Mouse (Mus musculus) hindbrain, embryonic 15.5 days (tissue): ENCODE data around the gene Arf3. TPM values are rescaled to one million over a fixed set of nuclear protein-coding genes. Genes with fewer than 3 reads are reported as not detected.

Experiments
- ATAC-seq: fragments of 200-750 bp; cut with Nextera tagmentation; 2 replicates; pipeline ENCODE4 v1.8.0; 2017; ENCODE audit warnings: low read depth, moderate number of reproducible peaks, moderate TSS enrichment; ENCODE audit not compliant: low FRiP score
- H3K27ac ChIP-seq: fragments of 300-500 bp; sonication (generic); replicated peaks from 2 replicates; pipeline ENCODE4 v1.5.1; 2015; ENCODE audit warnings: mild to moderate bottlenecking, inconsistent platforms
- H3K27me3 ChIP-seq: fragments of 300-500 bp; sonication (generic); 2 replicates; pipeline ENCODE4 v1.6.1; 2015; ENCODE audit warnings: control low read depth, inconsistent platforms
- H3K36me3 ChIP-seq: fragments of 300-500 bp; sonication (generic); 2 replicates; pipeline ENCODE4 v1.6.1; 2015; ENCODE audit warnings: control low read depth, inconsistent platforms
- H3K4me1 ChIP-seq: fragments of 300-500 bp; sonication (generic); replicated peaks from 2 replicates; pipeline ENCODE4 v1.6.1; 2015; ENCODE audit warnings: control low read depth, inconsistent platforms
- H3K4me2 ChIP-seq: fragments of 300-500 bp; sonication (generic); 2 replicates; pipeline ENCODE4 v1.6.1; 2015; ENCODE audit warnings: moderate library complexity, mild to moderate bottlenecking, inconsistent platforms
- H3K4me3 ChIP-seq: fragments of 300-500 bp; sonication (generic); 2 replicates; pipeline ENCODE4 v1.5.1; 2015; ENCODE audit warnings: mild to moderate bottlenecking, inconsistent platforms
- H3K9ac ChIP-seq: fragments of 300-500 bp; sonication (generic); 2 replicates; pipeline ENCODE4 v1.6.1; 2015; ENCODE audit warnings: inconsistent platforms
- H3K9me3 ChIP-seq: fragments of 300-500 bp; sonication (generic); 2 replicates; pipeline ENCODE4 v1.6.1; 2016; ENCODE audit warnings: control low read depth, inconsistent platforms
- WGBS: fragments of 180-500 bp; shearing (Covaris S2); methylation state at CpG from one replicate; pipeline ENCODE4 v1.1.7; 2015; 5-methylcytosine and 5-hydroxymethylcytosine counted together
- polyA plus RNA-seq: library from polyadenylated mRNA; unstranded; fragments of >200 nt; fragmentation: Nextera tagmentation; extraction: Ambion mirVana; gene quantifications from 2 replicates; pipeline ENCODE4 v1.2.1, GENCODE M21; 2015

Gene Arf3
- polyA plus RNA-seq, 1 experiment from 2014 or later = 107 TPM

DNA sequence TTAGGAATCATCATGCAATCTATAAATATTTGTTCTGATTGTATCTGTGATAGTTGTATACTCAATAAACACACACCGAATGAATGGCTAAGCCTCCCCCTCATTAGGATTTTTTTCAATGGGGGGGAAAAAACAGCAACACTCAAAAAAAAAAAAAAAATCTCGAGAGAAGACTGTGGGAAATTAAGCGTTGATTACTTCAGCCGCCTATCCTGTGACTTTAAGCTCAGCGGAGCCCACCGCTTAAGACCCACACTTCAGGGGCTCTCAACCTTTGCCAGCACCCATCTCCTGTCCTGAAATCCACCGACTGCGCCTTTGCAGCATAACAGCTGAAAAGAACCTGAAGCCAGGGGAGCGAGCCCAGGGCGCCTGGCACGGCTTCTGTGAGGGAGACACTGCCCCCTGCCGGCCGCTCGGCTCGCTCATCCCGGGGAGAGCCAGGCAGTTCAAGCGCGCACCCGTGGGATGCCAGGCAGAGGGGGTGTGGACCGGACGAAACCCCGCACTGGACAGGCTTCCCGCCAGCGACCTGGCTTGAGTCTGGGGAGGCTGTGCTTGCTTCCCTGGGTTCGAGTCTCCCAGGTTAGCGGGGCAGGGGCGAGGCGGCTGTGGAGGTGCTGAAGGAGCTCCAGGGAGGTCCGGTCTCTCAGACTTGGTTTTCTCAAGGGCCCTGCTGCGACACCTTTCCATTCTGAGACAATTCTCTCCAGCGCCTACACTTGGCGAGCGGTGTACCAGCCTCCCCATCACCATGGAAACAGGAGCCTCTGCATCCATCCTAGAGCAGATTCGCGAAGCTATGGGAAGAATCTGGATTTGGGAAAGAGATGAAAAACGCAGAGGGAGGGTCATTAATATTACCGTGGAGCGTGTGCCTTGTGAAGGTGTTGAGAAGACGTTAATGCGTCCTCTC, 63.6 kb downstream of the Arf3 start:
- WGBS = 4% methylated on average over 40 of the region's 40 CpGs
- no peaks in the 10 kb centered on the region for H3K9me3 ChIP-seq
- H3K27ac ChIP-seq = peak overlapping the region; percentile 87

DNA sequence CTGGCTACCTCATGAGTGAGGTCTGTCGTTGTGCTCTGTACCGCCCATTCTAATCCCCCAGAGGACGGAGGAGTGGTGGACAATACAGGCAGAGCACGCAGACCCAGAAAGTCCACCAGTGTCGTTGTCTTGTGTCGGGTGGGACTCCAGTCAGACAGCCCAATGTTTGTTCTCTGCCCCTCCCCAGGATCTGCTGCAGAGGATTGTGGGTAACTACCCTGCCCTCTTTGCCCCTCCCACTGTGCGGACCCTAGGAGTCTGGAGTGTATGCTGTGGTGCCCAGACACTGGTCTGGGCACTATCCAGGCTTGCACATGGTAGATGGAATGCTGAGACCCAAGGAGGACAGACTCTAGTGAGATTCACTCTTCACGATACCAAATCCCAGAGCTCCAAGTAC, 66.8 kb downstream of the Arf3 start:
- H3K27ac ChIP-seq = no peak overlapping the region
- peaks cover 9% of the 10 kb centered on the region for H3K27me3 ChIP-seq
- no peaks in the 10 kb centered on the region for H3K9me3 ChIP-seq
- no peak overlapping the region for H3K4me2 ChIP-seq
- ATAC-seq = no peak
- H3K4me3 ChIP-seq = no peak overlapping the region
- no peak overlapping the region for H3K9ac ChIP-seq
- peaks cover 25% of the 10 kb centered on the region for H3K4me1 ChIP-seq
- no peaks in the 10 kb centered on the region for H3K36me3 ChIP-seq
- WGBS = 45% methylated on average over 8 of the region's 8 CpGs

More for the DNA sequence above, 63.6 kb downstream of the Arf3 start:
- Histone ChIP-seq H3K9ac (peak overlapping the region; percentile 52), H3K27me3 (peaks cover 23% of the 10 kb centered on the region), H3K4me3 (peak overlapping the region; percentile 55), H3K36me3 (no peaks in the 10 kb centered on the region), H3K4me2 (peak overlapping the region; percentile 90), H3K4me1 (peaks cover 16% of the 10 kb centered on the region)
- ATAC-seq = peak; percentile 91

DNA sequence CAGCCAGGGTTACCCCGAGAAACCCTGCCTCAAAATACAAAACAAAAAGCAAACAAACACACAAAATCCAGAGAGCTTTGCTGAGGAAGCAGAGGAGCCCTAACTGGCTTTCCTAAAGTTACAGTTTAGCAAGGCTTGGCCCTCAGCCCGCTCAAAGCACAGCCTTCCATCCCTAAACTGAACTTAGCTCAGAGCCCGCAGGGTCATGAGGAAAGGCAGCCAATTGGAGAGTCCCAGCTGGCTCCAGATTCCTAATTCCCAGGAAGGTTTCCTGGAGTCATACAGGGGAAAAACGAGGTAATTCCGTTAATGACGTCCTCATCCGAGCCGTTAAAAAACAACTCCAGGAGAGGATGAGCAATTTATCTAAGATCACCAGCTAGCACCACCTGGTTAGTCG, 67.3 kb downstream of the Arf3 start:
- 56% methylated on average over 9 of the region's 9 CpGs for WGBS
- Histone ChIP-seq H3K36me3 (no peaks in the 10 kb centered on the region), H3K27ac (no peak overlapping the region), H3K4me3 (no peak overlapping the region), H3K27me3 (peaks cover 4% of the 10 kb centered on the region), H3K4me2 (no peak overlapping the region), H3K9ac (no peak overlapping the region), H3K9me3 (no peaks in the 10 kb centered on the region), H3K4me1 (peaks cover 30% of the 10 kb centered on the region)
- no peak for ATAC-seq

DNA sequence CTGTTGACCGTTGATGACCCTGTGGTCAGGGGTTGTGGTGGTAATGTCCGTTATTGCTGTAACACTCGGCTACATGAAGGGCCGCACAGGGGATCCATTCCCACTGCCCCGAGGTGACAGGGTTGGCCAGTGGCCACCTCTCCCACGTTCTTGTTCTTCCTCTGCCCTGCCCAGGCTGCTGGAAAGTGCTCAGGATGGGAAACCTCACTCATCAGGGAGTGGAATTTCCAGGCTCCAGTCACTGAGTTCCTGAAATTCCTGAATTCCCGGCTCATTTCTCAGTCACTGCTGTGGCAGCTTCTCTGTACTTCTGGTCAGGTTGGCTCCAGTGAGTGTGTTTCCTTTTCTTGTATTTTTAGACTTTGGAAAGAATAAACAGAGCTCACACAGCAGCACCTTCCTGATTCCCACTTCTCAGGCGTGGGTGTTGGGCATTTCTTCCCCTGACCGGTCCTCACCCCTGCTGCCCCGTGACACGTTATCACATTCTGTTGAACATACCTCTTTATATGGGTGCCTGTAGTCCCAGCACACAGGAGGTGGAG, 70.8 kb downstream of the Arf3 start:
- ATAC-seq = no peak
- Histone ChIP-seq H3K27ac (no peak overlapping the region), H3K4me2 (no peak overlapping the region), H3K9me3 (no peaks in the 10 kb centered on the region), H3K4me3 (no peak overlapping the region), H3K9ac (no peak overlapping the region), H3K4me1 (peaks cover 16% of the 10 kb centered on the region), H3K27me3 (no peaks in the 10 kb centered on the region), H3K36me3 (no peaks in the 10 kb centered on the region)
- 54% methylated on average over 11 of the region's 11 CpGs for WGBS

DNA sequence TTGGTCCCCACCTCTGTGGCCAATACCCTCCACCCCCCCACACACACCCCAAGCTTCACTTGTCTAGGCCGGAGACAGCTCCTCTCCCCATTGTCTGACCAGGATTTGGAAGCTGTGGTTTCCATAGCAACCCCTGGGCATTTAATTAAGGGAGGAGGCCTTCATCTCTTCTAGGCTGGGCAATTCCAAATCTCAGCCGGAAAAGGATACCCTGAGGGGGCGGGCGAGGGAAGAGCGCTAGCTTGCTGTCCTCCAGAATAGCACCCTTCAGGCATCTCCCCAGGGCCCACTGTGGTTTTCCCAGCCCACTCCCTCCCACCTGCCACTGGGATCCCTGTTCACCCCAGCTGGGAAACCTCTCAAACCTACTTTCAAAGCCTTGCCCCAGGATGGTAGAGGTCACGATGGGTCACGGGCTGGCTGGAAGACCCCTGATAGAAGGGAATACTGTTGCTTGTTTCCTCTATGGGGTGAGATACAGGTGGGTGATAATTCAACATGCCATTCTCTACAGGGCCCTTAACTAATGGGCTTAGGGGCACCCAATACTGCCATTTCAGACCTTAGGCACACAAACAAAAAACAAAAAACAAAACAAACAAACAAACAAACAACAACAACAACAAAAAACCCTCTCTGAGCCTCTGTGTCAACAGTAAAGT, 71.4 kb downstream of the Arf3 start:
- H3K4me3 ChIP-seq = no peak overlapping the region
- H3K9ac ChIP-seq = no peak overlapping the region
- peaks cover 16% of the 10 kb centered on the region for H3K4me1 ChIP-seq
- H3K4me2 ChIP-seq = peak overlapping the region; percentile 11
- no peaks in the 10 kb centered on the region for H3K27me3 ChIP-seq
- no peaks in the 10 kb centered on the region for H3K9me3 ChIP-seq
- ATAC-seq = peak; percentile 27; the same call in 1 of the 2 replicates
- H3K27ac ChIP-seq = no peak overlapping the region; the same call in 1 of the 2 replicates
- no peaks in the 10 kb centered on the region for H3K36me3 ChIP-seq
- whole genome bisulfite sequencing = 15% methylated on average over 7 of the region's 7 CpGs

DNA sequence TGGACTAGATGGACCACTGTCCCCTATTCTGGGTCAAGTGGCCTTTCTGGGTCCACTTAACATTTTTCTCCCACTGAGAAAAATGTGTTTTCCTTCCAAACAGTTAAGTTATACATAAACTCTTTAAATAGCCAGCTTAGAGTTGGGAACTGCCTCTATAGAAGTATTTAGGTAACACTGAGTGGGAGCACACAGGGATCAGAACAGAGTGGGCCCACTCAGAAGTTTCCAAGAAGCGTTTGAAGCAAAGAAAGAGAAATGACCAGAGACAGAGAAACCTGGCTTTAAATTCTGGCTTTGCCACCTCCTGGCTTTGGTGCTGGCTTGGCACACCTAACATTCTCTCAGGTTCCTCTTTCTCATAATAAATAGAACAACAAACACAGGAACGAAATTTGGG, 73.3 kb downstream of the Arf3 start:
- Histone ChIP-seq H3K4me1 (peaks cover 16% of the 10 kb centered on the region), H3K36me3 (no peaks in the 10 kb centered on the region), H3K27ac (no peak overlapping the region), H3K27me3 (no peaks in the 10 kb centered on the region), H3K4me2 (no peak overlapping the region), H3K9ac (no peak overlapping the region), H3K4me3 (no peak overlapping the region), H3K9me3 (no peaks in the 10 kb centered on the region)
- WGBS = 69% methylated on average over 2 of the region's 2 CpGs
- no peak for ATAC-seq

Other genes starting within 250 kb of the Arf3 start
- 108 TPM in 2 replicates for gene Kansl2, start 228.9 kb downstream of the Arf3 start, polyA plus RNA-seq
- 64.7 and 65.6 TPM in 2 replicates for gene Ccnt1, start 192.3 kb downstream of the Arf3 start, polyA plus RNA-seq
- not detected in 2 replicates for gene 4930415O20Rik, start 192.2 kb downstream of the Arf3 start, polyA plus RNA-seq
- gene Adcy6, start 153.1 kb downstream of the Arf3 start, polyA plus RNA-seq = 10.6 and 13.1 TPM in 2 replicates
- 130 and 136 TPM in 2 replicates for gene Cacnb3, start 132.4 kb downstream of the Arf3 start, polyA plus RNA-seq
- gene Ddx23, start 100.3 kb downstream of the Arf3 start, polyA plus RNA-seq = 19.4 and 24.8 TPM in 2 replicates
- 10.3 and 10.4 TPM in 2 replicates for gene Rnd1, start 85.8 kb downstream of the Arf3 start, polyA plus RNA-seq
- 6.8 TPM in 2 replicates for gene Ccdc65, start 55.0 kb downstream of the Arf3 start, polyA plus RNA-seq
- gene Fkbp11, start 35.0 kb downstream of the Arf3 start, polyA plus RNA-seq = 5.7 TPM in 2 replicates
- gene Wnt10b, start 14.9 kb upstream of the Arf3 start, polyA plus RNA-seq = not detected in 2 replicates
- gene Wnt1, start 26.6 kb upstream of the Arf3 start, polyA plus RNA-seq = 1.9 and 2.5 TPM in 2 replicates
- gene Ddn, start 46.3 kb upstream of the Arf3 start, polyA plus RNA-seq = 0.34 and 0.48 TPM in 2 replicates
- 73.4 and 75.3 TPM in 2 replicates for gene Prkag1, start 68.3 kb upstream of the Arf3 start, polyA plus RNA-seq
- gene Kmt2d, start 108.0 kb upstream of the Arf3 start, polyA plus RNA-seq = 10.6 and 11.4 TPM in 2 replicates
- gene Rhebl1, start 131.3 kb upstream of the Arf3 start, polyA plus RNA-seq = 32.1 and 34.5 TPM in 2 replicates
- 1.9 and 2.5 TPM in 2 replicates for gene Dhh, start 135.3 kb upstream of the Arf3 start, polyA plus RNA-seq
- gene Lmbr1l, start 155.0 kb upstream of the Arf3 start, polyA plus RNA-seq = 26.8 and 29.3 TPM in 2 replicates
- 1,411 and 1,419 TPM in 2 replicates for gene Tuba1b, start 171.4 kb upstream of the Arf3 start, polyA plus RNA-seq
- gene Gm49450, start 190.3 kb upstream of the Arf3 start, polyA plus RNA-seq = not detected in 2 replicates
- gene Tuba1a, start 190.5 kb upstream of the Arf3 start, polyA plus RNA-seq = 14,750 and 15,534 TPM in 2 replicates